Mouse (Mus musculus) myocyte (in vitro differentiated cells): Measurements from ENCODE around the gene Baiap2.

Source experiments
- E2F4 ChIP-seq: IDR thresholded peaks from one replicate; pipeline ENCODE4 v1.6.1; 2011; ENCODE audit warnings: mild to moderate bottlenecking, control low read depth, moderate library complexity; ENCODE audit not compliant: insufficient read depth
- MYOD1 ChIP-seq, 3 experiments: IDR thresholded peaks; one replicate each; pipeline ENCODE4 v1.6.1; 2011; ENCODE audit warnings: control low read depth in 2 of 3, low read depth in 2 of 3, mild to moderate bottlenecking in 2 of 3, moderate library complexity in 1 of 3; ENCODE audit not compliant: insufficient read length in 2 of 3, control insufficient read depth in 1 of 3
- POLR2A ChIP-seq: IDR thresholded peaks from one replicate; pipeline ENCODE4 v1.6.1; 2011; ENCODE audit warnings: low read depth, mild to moderate bottlenecking, control low read depth, moderate library complexity; ENCODE audit not compliant: insufficient read length
- TCF12 ChIP-seq: IDR thresholded peaks from one replicate; pipeline ENCODE4 v1.6.1; 2011; ENCODE audit warnings: mild to moderate bottlenecking, control low read depth; ENCODE audit not compliant: poor library complexity, insufficient read depth, severe bottlenecking
- USF1 ChIP-seq: IDR thresholded peaks from one replicate; pipeline ENCODE4 v1.6.1; 2011; ENCODE audit warnings: low read depth, mild to moderate bottlenecking, control low read depth, moderate library complexity

DNA sequence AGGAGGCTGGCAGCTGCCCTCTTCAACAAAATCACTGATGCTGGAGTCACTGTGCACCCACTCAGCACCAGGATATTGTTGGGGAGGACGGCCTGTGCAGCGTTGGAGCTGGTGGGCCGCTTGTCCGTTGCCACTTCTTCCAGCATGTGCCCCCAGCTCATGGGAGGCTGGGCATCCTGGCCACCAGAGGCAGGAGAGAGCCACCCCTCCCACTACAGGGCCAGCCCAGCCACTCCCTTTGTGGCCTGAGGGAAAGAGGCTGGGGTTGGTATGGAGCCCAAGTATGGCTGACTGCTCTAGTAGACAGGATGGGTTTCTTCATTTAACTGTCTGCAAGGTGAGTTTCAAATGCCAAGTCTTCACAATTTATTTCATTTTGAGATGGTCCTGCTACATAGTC lies 72.2 kb downstream of the Baiap2 start:
- TF ChIP-seq MYOD1 (IDR thresholded peaks at IDR 0.05; ENCODE audit: control insufficient read depth in 1 of 3, insufficient read length in 2 of 3, low read depth in 2 of 3) (no peak), USF1 (no peak), TCF12 (no peak), POLR2A (no peak), E2F4 (no peak)
